Mouse (Mus musculus) leukemia stem cell, adult 10-12 weeks (primary cell): Measurements from ENCODE around the gene Yap1. TPM values are rescaled to one million over a fixed set of nuclear protein-coding genes. Genes with fewer than 3 reads are reported as not detected.

Experiments
- polyA plus RNA-seq: library from polyadenylated mRNA; stranded (reverse); fragments of >175 nt; gene quantifications from 2 replicates; pipeline ENCODE4 v1.2.3, GENCODE M21; 2012; ENCODE audit warnings: low replicate concordance

The Yap1 gene
- polyA plus RNA-seq, result 0.47 and 0.66 TPM in 2 replicates

DNA sequence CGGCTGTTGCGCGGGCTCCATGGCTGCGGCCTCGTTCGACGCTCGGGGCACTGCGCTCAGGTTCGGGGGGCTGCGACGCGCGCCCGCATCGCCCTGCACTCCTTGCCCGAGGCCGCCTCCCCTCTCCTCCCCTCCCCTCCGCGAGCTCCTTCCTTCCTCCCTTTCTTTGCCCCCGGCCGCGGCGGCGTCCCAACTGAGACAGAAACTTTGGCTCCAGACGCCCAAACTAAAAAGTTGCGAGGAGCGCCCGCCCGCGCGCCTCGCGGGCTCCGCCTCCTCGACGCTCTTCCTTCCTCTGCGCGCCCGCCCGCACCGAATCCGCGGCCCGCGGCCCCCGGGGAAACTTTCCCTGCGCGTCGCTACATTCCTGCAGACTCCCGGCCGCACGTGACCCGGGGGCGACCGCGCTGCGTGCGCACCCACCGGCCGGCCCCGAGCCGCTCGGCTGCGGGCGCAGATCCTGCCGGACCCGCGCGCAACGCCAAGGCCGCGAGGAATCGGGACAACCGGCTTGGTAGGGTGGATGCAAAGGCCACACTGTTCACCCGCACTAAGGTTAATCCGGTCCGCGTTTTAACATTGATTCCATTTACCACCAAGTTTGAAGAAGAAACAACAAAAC lies at the start of gene Yap1:
Gene Yap1 (minus strand): TSS at position 227 of the 622 bp plus-strand sequence.

DNA sequence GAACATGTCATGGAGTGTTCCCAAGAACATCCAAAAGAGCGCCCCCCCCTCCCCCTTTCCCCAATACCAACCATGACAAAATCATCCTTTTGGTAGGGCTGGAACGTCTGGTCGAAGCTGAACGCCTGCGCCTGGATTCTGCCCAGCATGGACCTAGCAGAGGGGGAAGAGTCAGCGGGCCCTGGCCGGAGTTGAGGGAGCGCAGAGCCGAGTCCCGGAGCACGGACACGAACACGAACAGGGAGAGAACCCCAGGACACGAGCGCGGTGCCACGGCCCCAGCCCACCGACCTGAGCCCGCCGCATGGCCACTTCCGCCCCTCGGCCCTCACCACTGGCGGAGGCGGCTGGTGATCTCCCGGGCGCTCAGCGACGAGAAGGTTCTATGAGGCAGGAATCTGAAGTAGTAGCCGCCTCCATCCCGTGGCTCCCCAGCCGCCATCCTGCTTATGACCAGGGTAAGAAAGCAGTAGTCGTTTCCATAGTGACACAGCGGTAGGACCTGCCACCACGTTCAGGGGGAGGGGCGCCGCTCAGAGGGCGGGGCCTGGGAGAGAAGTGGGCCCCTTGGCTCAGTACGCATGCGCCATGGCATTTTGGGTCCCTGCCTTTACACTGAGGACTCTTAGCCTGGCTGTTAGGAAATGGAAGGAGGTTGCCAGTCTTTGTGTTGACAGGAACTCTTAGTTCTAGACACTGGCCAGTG lies 38.1 kb upstream of the Yap1 start, which contains the start of gene Cfap300:
Gene Cfap300 (minus strand): TSS at position 486 of the 706 bp plus-strand sequence.

Other genes with a start within 250 kb of the Yap1 start
- gene Tmem123, start 240.6 kb downstream of the Yap1 start, polyA plus RNA-seq, result 43.8 and 77.1 TPM in 2 replicates
- gene Birc2, start 167.5 kb downstream of the Yap1 start, polyA plus RNA-seq, result 8.6 and 15.7 TPM in 2 replicates
- 4.3 and 4.7 TPM in 2 replicates for gene Birc3, start 131.4 kb downstream of the Yap1 start, polyA plus RNA-seq
- 2.1 and 4.9 TPM in 2 replicates for gene Cfap300, start 38.2 kb upstream of the Yap1 start, polyA plus RNA-seq
- gene Cep126, start 129.7 kb upstream of the Yap1 start, polyA plus RNA-seq, result 0.09 TPM in 1 of 2 replicates, not detected in the other